In the genomic region with DNA sequence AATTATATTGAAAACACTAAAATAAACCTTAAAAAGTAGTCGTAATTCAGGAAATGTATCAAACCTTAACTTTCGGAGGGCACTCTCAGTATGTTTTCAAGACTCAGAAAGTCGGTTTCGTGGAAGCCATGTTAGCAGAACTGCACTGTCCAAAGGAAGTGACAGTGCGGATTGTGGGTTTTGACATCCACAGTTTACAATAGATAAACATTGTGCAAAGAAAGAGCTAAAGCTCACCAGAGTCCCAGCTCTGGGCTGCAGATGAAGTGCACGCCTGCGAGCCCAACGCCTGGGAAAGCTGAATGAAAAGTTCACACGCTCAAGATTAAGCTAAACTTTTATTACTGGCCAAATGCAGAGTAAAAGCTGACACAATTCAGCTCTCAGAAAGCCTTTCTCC, we compare ENCODE assay signal across 8 mouse cellular contexts. TPM values are rescaled to one million over a fixed set of nuclear protein-coding genes. Genes with fewer than 3 reads are reported as not detected.
A peak's percentile ranks its signal among the peaks of the same experiment; 100 is the strongest.
DNase-seq lines count a peak whose midpoint lies in the region; ATAC-seq lines count a peak whose summit lies in the region.
"Had no signal": no experiment of that assay in that cellular context is flagged by ENCODE, and none has a peak within 500 bp of the region (broad histone marks: within the 10 kb centered on the region; RNA-seq: fewer than 3 reads in every experiment).

No protein-coding gene starts in this region.

- peak; percentile 61 for ATAC-seq in CD4-positive, CD25-positive, alpha-beta regulatory T cell, adult 4 months
- peak; percentile 69 to 87; a peak in 3 of 4 replicates for ATAC-seq in hematopoietic stem cell, adult 5-6 weeks (replicated peaks in 1 of 2; ENCODE audit: insufficient read depth in 1 of 2, low FRiP score in 2 of 2, low TSS enrichment in 1 of 2, low read depth in 1 of 2, poor library complexity in 2 of 2, severe bottlenecking in 2 of 2)
- ATAC-seq: activated CD4-positive, CD25-positive, alpha-beta regulatory T cell, adult 4 months had no signal

- DNase-seq in 416B (ENCODE audit: low read depth), result peak; percentile 87
- DNase-seq in lung, postnatal 10 days, result peak; percentile 34
- no peak for DNase-seq in cerebellum, adult 9-10 months
- DNase-seq in cerebellum, postnatal 14 days, result no peak
- no peak for DNase-seq in left cerebral cortex, adult 11 months (ENCODE audit: low spot score)

RNA-seq across cellular contexts. Expression of gene Slmap, which starts 18.9 kb away (rescaled TPM):
- 10 to 100 TPM; 12.1 to 20.8 TPM for polyA plus RNA-seq in CD4-positive, CD25-positive, alpha-beta regulatory T cell, adult 4 months (2017; shearing (Covaris generic))
- total RNA-seq in hematopoietic stem cell, adult 5-6 weeks (2017), result 63.6 and 69.5 TPM in 2 replicates

RNA-seq across cellular contexts. Expression of gene Dennd6a, which starts 57.9 kb away (rescaled TPM):
- 1 to 10 TPM; 4.1 to 6.4 TPM for polyA plus RNA-seq in CD4-positive, CD25-positive, alpha-beta regulatory T cell, adult 4 months (2017; shearing (Covaris generic))
- 47.7 and 51.9 TPM in 2 replicates for total RNA-seq in hematopoietic stem cell, adult 5-6 weeks (2017)

Comparison
In these comparisons a context has a peak if more than half of its experiments do, and no peak if none do; other contexts are left out.
1. DNase-seq: peak in 416B (single experiment) and lung, postnatal 10 days (single experiment); none in cerebellum, adult 9-10 months (single experiment), cerebellum, postnatal 14 days (0 of 2) and left cerebral cortex, adult 11 months (single experiment).